Mouse (Mus musculus) intestine, postnatal 0 days (tissue): ENCODE results near the gene Fam19a3. TPM values are rescaled to one million over a fixed set of nuclear protein-coding genes. Genes with fewer than 3 reads are reported as not detected.
"Not testable (repeated sequence)": the region's sequence is repeated elsewhere in the genome, so short reads cannot be mapped to it uniquely, and the experiment has no call there.

Experiments
- ATAC-seq: fragments of 200-750 bp; cut with Nextera tagmentation; 2 replicates; pipeline ENCODE4 v1.8.0; 2017; ENCODE audit warnings: mild to moderate bottlenecking, moderate TSS enrichment, moderate library complexity
- H3K27ac ChIP-seq: fragments of 300-500 bp; sonication (generic); 2 replicates; pipeline ENCODE4 v1.5.1; 2014; ENCODE audit warnings: mild to moderate bottlenecking, low read depth, low read length, moderate library complexity
- H3K27me3 ChIP-seq: fragments of 300-500 bp; sonication (generic); replicated peaks from 2 replicates; pipeline ENCODE4 v1.6.1; 2014; ENCODE audit warnings: low read length, mixed read lengths; ENCODE audit not compliant: control insufficient read depth, insufficient read depth
- H3K36me3 ChIP-seq: fragments of 300-500 bp; sonication (generic); 2 replicates; pipeline ENCODE4 v1.6.1; 2014; ENCODE audit warnings: mild to moderate bottlenecking, moderate library complexity; ENCODE audit not compliant: control insufficient read depth, insufficient read depth
- H3K4me1 ChIP-seq: fragments of 300-500 bp; sonication (generic); replicated peaks from 2 replicates; pipeline ENCODE4 v1.6.1; 2014; ENCODE audit warnings: antibody characterized with exemption, low read length, mixed read lengths; ENCODE audit not compliant: control insufficient read depth, insufficient read depth
- H3K4me2 ChIP-seq: fragments of 300-500 bp; sonication (generic); replicated peaks from 2 replicates; pipeline ENCODE4 v1.6.1; 2014; ENCODE audit warnings: low read depth, mild to moderate bottlenecking, moderate library complexity
- H3K4me3 ChIP-seq: fragments of 300-500 bp; sonication (generic); 2 replicates; pipeline ENCODE4 v1.5.1; 2014; ENCODE audit warnings: low read depth, low read length
- H3K9ac ChIP-seq: fragments of 300-500 bp; sonication (generic); 2 replicates; pipeline ENCODE4 v1.6.1; 2014; ENCODE audit warnings: mild to moderate bottlenecking, low read depth, low read length
- H3K9me3 ChIP-seq: fragments of 300-500 bp; sonication (generic); 2 replicates; pipeline ENCODE4 v1.6.1; 2016; ENCODE audit warnings: mixed run types; ENCODE audit not compliant: control insufficient read depth
- CTCF ChIP-seq: sonication (generic); IDR thresholded peaks from 2 replicates; pipeline ENCODE4 v1.5.1; 2016; ENCODE audit warnings: low read depth, mild to moderate bottlenecking, control low read depth, antibody characterized with exemption, moderate library complexity
- WGBS: fragments of 180-500 bp; shearing (Covaris S2); extraction: QIAGEN DNeasy Blood & Tissue Kit; methylation state at CpG from one replicate; pipeline ENCODE4 v1.1.7; 2014; 5-methylcytosine and 5-hydroxymethylcytosine counted together
- polyA plus RNA-seq: library from polyadenylated mRNA; unstranded; fragments of >200 nt; fragmentation: Nextera tagmentation; extraction: Ambion mirVana; gene quantifications from 2 replicates; pipeline ENCODE4 v1.2.1, GENCODE M21; 2015

Gene Fam19a3
- polyA plus RNA-seq, 1 experiment from 2014 or later = 0.05 TPM

- peak; percentile 46 for TF ChIP-seq CTCF
- no peak overlapping the region for H3K4me3 ChIP-seq
- no peak for ATAC-seq
- peaks cover 4% of the 10 kb centered on the region; the same call in 1 of the 2 replicates for H3K36me3 ChIP-seq
- peak overlapping the region; percentile 74 for H3K4me2 ChIP-seq
- 90% methylated on average over 7 of the region's 7 CpGs for WGBS
- H3K27me3 ChIP-seq = no peaks in the 10 kb centered on the region
- no peaks in the 10 kb centered on the region for H3K9me3 ChIP-seq
- H3K4me1 ChIP-seq = 0 out of 2 replicates have a peak, but pooled peaks cover 6% of the 10 kb centered on the region
- no peak overlapping the region for H3K9ac ChIP-seq
- H3K27ac ChIP-seq = no peak overlapping the region
Observed at GRCm38 (mm10) chr3:104816130-104816529, 34.5 kb upstream of the Fam19a3 start.

DNA sequence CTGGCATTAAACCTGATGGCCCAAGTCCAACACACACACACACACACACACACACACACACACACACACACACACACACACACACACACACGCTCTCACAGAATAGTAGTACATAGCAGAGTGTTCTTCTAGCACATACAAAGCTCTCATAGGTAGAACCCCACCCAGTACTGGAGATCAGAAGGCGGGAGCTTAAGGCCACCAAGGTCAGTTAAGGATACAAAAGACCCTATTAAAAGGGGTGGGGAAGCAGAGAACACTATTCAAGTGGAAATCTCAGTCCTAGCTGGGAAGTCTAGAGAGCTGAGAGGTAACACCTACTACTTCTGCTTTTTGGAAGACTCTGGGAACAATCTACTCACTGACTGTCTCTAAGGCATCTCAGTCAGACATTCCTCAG lies 33.7 kb upstream of the Fam19a3 start:
- no peaks in the 10 kb centered on the region for H3K9me3 ChIP-seq
- no peak overlapping the region for H3K27ac ChIP-seq
- H3K27me3 ChIP-seq = no peaks in the 10 kb centered on the region
- 69% methylated on average over 2 of the region's 2 CpGs for WGBS
- H3K4me2 ChIP-seq = peak overlapping the region; percentile 30; the same call in 1 of the 2 replicates
- no peak for TF ChIP-seq CTCF
- peaks cover 4% of the 10 kb centered on the region; the same call in 1 of the 2 replicates for H3K36me3 ChIP-seq
- no peak overlapping the region for H3K4me3 ChIP-seq
- no peak overlapping the region for H3K9ac ChIP-seq
- no peak for ATAC-seq
- H3K4me1 ChIP-seq = 0 out of 2 replicates have a peak, but pooled peaks cover 6% of the 10 kb centered on the region

DNA sequence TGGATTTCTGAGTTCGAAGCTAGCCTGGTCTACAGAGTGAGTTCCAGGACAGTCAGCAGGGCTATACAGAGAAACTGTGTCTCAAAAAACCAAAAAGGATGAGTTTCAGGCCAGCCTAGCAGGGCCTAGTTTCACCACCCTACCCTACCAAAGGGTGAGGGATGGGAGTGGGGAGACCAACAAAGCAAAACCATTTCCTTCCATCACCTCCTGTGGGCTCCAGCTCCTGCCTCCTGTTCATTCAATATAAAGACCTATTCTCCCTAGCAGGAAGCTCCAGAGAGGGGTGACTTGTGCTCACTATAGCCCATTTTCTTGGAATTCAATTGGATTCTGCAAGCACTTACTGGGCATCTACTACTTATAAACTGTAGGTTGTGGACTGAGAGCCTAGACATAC lies 33.1 kb upstream of the Fam19a3 start:
- Histone ChIP-seq H3K36me3 (peaks cover 4% of the 10 kb centered on the region; the same call in 1 of the 2 replicates), H3K4me1 (0 out of 2 replicates have a peak, but pooled peaks cover 6% of the 10 kb centered on the region), H3K27me3 (no peaks in the 10 kb centered on the region), H3K4me2 (no peak overlapping the region), H3K9ac (no peak overlapping the region), H3K9me3 (no peaks in the 10 kb centered on the region), H3K4me3 (no peak overlapping the region), H3K27ac (no peak overlapping the region)
- no peak for ATAC-seq
- TF ChIP-seq CTCF = no peak
- WGBS = 95% methylated on average over 1 of the region's 1 CpGs

GRCm38 (mm10) chr3:104813227-104813626 lies 31.6 kb upstream of the Fam19a3 start:
- TF ChIP-seq CTCF = 0 out of 2 replicates have a peak, but pooled peaks have one; percentile 8
- H3K4me1 ChIP-seq, H3K4me2 ChIP-seq, ATAC-seq, H3K27me3 ChIP-seq, H3K27ac ChIP-seq, H3K9ac ChIP-seq, H3K9me3 ChIP-seq, H3K4me3 ChIP-seq, H3K36me3 ChIP-seq: not testable (repeated sequence)
- WGBS = 85% methylated on average over 7 of the region's 7 CpGs

GRCm38 (mm10) chr3:104812254-104812653 lies 30.6 kb upstream of the Fam19a3 start:
- Histone ChIP-seq H3K4me3 (no peak overlapping the region), H3K9me3 (no peaks in the 10 kb centered on the region)

GRCm38 (mm10) chr3:104811752-104812151 lies 30.1 kb upstream of the Fam19a3 start:
- 13% methylated on average over 3 of the region's 3 CpGs for WGBS
- H3K27ac ChIP-seq = no peak overlapping the region
- ATAC-seq = no peak; the same call in 1 of the 2 replicates
- no peaks in the 10 kb centered on the region for H3K27me3 ChIP-seq
- H3K9me3 ChIP-seq = no peaks in the 10 kb centered on the region
- H3K4me1 ChIP-seq = 0 out of 2 replicates have a peak, but pooled peaks cover 6% of the 10 kb centered on the region
- no peak overlapping the region for H3K9ac ChIP-seq
- H3K4me2 ChIP-seq = no peak overlapping the region
- TF ChIP-seq CTCF = no peak
- H3K4me3 ChIP-seq = no peak overlapping the region
- H3K36me3 ChIP-seq = peaks cover 7% of the 10 kb centered on the region; the same call in 1 of the 2 replicates

More at GRCm38 (mm10) chr3:104812254-104812653, 30.6 kb upstream of the Fam19a3 start:
- Histone ChIP-seq H3K4me1 (0 out of 2 replicates have a peak, but pooled peaks cover 6% of the 10 kb centered on the region), H3K27ac (no peak overlapping the region), H3K4me2 (no peak overlapping the region), H3K36me3 (peaks cover 4% of the 10 kb centered on the region; the same call in 1 of the 2 replicates), H3K27me3 (no peaks in the 10 kb centered on the region), H3K9ac (no peak overlapping the region)
- no peak for TF ChIP-seq CTCF
- WGBS = 74% methylated on average over 4 of the region's 4 CpGs
- no peak for ATAC-seq
